Comparison of ENCODE assay signal across 8 mouse cellular contexts in the genomic region with DNA sequence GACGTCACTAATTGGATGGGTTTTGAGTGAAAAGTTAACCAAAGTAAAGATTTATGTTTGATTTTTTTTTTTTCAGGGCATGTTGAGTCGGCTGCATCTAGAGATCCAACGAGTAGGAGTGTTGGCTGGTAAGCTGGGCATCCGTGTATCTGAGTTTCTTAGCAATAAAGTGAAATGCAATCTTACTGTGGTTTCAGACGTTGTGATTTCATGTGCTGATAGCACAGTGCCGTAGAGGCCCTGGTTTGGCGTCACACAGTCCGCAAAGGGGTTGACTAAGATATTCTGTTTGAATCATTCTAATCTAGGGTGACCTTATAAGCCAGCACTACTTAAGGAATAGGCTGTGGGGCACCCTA. TPM values are rescaled to one million over a fixed set of nuclear protein-coding genes. Genes with fewer than 3 reads are reported as not detected.
DNase-seq lines count a peak whose midpoint lies in the region; ATAC-seq and TF ChIP-seq lines count a peak whose summit lies in the region.

No protein-coding gene starts in this region.

- intact Hi-C loops in heart, postnatal 36 days (cut with DNase I): no loop called here
- intact Hi-C loops in left cerebral cortex, postnatal 4 days (cut with DNase I): no loop called here

- peak overlapping the region; percentile 97 for H3K4me2 ChIP-seq in heart, embryonic 14.5 days (ENCODE audit: low read length)
- H3K4me2 ChIP-seq in forebrain, embryonic 15.5 days (replicated peaks): peak overlapping the region; percentile 71

- peaks cover 21% of the 10 kb centered on the region for H3K36me3 ChIP-seq in heart, embryonic 14.5 days (ENCODE audit: control insufficient read depth, insufficient read depth, low read length)
- H3K36me3 ChIP-seq in E14TG2a.4 (ENCODE audit: insufficient read depth, low read length) (peaks cover 60% of the 10 kb centered on the region), macrophage (ENCODE audit: inconsistent target) (no peaks in the 10 kb centered on the region)
- H3K36me3 ChIP-seq in forebrain, embryonic 15.5 days: no peaks in the 10 kb centered on the region

- H3K4me3 ChIP-seq in heart, embryonic 14.5 days (ENCODE audit: control insufficient read depth in 1 of 2, insufficient read depth in 1 of 2, low read depth in 1 of 2, low read length in 2 of 2): peak overlapping the region; percentile 71 to 83
- peak overlapping the region; percentile 96 for H3K4me3 ChIP-seq in E14TG2a.4 (replicated peaks; ENCODE audit: low read length)
- H3K4me3 ChIP-seq in forebrain, embryonic 15.5 days: peak overlapping the region; percentile 93
- H3K4me3 ChIP-seq in macrophage (ENCODE audit: inconsistent target): peak overlapping the region; percentile 82

- no peak for TF ChIP-seq CTCF in E14TG2a.4 (conservative IDR thresholded peaks at IDR 0.05; ENCODE audit: low read length)

- peak overlapping the region; percentile 88 for H3K9ac ChIP-seq in heart, embryonic 14.5 days (ENCODE audit: low read length)
- peak overlapping the region; percentile 59 for H3K9ac ChIP-seq in forebrain, embryonic 15.5 days (replicated peaks)

- 0% methylated on average over 8 of the region's 8 CpGs for WGBS in heart, embryonic 14.5 days
- WGBS in forebrain, embryonic 15.5 days: under 1% methylated on average over 8 of the region's 8 CpGs
- 5% methylated on average over 8 of the region's 8 CpGs for WGBS in macrophage (ENCODE audit: missing documents)

- no peak for DNase-seq in heart, postnatal 36 days
- DNase-seq in gastrocnemius, postnatal 25 days: no peak
- DNase-seq in left cerebral cortex, postnatal 4 days: no peak
- DNase-seq in urinary bladder, postnatal 36 days (ENCODE audit: low spot score in 2 of 2): no peak

- H3K9me3 ChIP-seq in heart, embryonic 14.5 days (ENCODE audit: control insufficient read depth, low read length): no peaks in the 10 kb centered on the region
- H3K9me3 ChIP-seq in E14TG2a.4 (ENCODE audit: low read length): no peaks in the 10 kb centered on the region
- H3K9me3 ChIP-seq in forebrain, embryonic 15.5 days: no peaks in the 10 kb centered on the region

- peaks cover 25 to 48% of the 10 kb centered on the region in 2 experiments for H3K4me1 ChIP-seq in heart, embryonic 14.5 days (ENCODE audit: control insufficient read depth in 2 of 2, insufficient read depth in 2 of 2, low read length in 2 of 2)
- H3K4me1 ChIP-seq in E14TG2a.4 (replicated peaks; ENCODE audit: low read depth, low read length): peaks cover 66% of the 10 kb centered on the region
- H3K4me1 ChIP-seq in forebrain, embryonic 15.5 days: peaks cover 64% of the 10 kb centered on the region

- peaks cover 61% of the 10 kb centered on the region for H3K79me2 ChIP-seq in macrophage (ENCODE audit: inconsistent target)

- no peak for ATAC-seq in heart, embryonic 14.5 days (ENCODE audit: insufficient number of reproducible peaks, insufficient read depth, low FRiP score, low read depth)
- no peak for ATAC-seq in forebrain, embryonic 15.5 days (replicated peaks)

- peak overlapping the region; percentile 80 to 92 for H3K27ac ChIP-seq in heart, embryonic 14.5 days (replicated peaks in 1 of 2; ENCODE audit: control insufficient read depth in 1 of 2, insufficient read depth in 1 of 2, low read depth in 2 of 2, low read length in 2 of 2)
- H3K27ac ChIP-seq in forebrain, embryonic 15.5 days (replicated peaks): peak overlapping the region; percentile 83
- H3K27ac ChIP-seq in macrophage: peak overlapping the region; percentile 69

- H3K27me3 ChIP-seq in heart, embryonic 14.5 days (ENCODE audit: control insufficient read depth, insufficient read depth, low read length): no peaks in the 10 kb centered on the region
- no peaks in the 10 kb centered on the region for H3K27me3 ChIP-seq in E14TG2a.4 (ENCODE audit: insufficient read depth, low read length)
- no peaks in the 10 kb centered on the region for H3K27me3 ChIP-seq in forebrain, embryonic 15.5 days

RNA-seq across cellular contexts. Expression of a gene that starts 0.8 kb away (rescaled TPM):
- polyA plus RNA-seq in heart, embryonic 14.5 days (2014; fragmentation: Nextera tagmentation; extraction: Ambion mirVana): 68.8 and 74.4 TPM in 2 replicates
- 10 to 100 TPM; 45.7 to 51.6 TPM for total RNA-seq in heart, postnatal 36 days (2021)
- 107 and 112 TPM in 2 replicates for polyA plus RNA-seq in forebrain, embryonic 15.5 days (2015; fragmentation: Nextera tagmentation; extraction: Ambion mirVana)
- 100 to 1,000 TPM; 173 to 419 (median 321) TPM for total RNA-seq in macrophage (2018; cell fraction: chromatin; rRNA removed)
- 10 to 100 TPM; 30.1 to 57.9 (median 41.2) TPM for total RNA-seq in macrophage (2018; cell fraction: cytosol; rRNA removed)
- total RNA-seq in macrophage (2018; cell fraction: nucleus; rRNA removed): 100 to 1,000 TPM in 19 of 26 experiments, 10 to 100 TPM in 7; 69.3 to 237 (median 137) TPM
- 42.9 to 61.3 TPM (median 48.4 TPM) in 3 replicates for polyA plus RNA-seq in macrophage (2018)
- total RNA-seq in gastrocnemius, postnatal 25 days (2021): 10 to 100 TPM; 33.2 to 36.7 TPM
- 100 to 1,000 TPM; 166 to 172 TPM for total RNA-seq in left cerebral cortex, postnatal 4 days (2021)

RNA-seq across cellular contexts. Expression of a gene that starts 5.5 kb away (rescaled TPM):
- 1.7 and 1.9 TPM in 2 replicates for polyA plus RNA-seq in heart, embryonic 14.5 days (2014; fragmentation: Nextera tagmentation; extraction: Ambion mirVana)
- total RNA-seq in heart, postnatal 36 days (2021): not detected
- polyA plus RNA-seq in forebrain, embryonic 15.5 days (2015; fragmentation: Nextera tagmentation; extraction: Ambion mirVana): 5.7 and 6.6 TPM in 2 replicates
- total RNA-seq in macrophage (2018; cell fraction: chromatin; rRNA removed): 1 to 10 TPM in 15 of 26 experiments, under 1 TPM in 6, not detected in 5; 0.63 to 4.8 (median 2.2) TPM
- under 1 TPM in 6 of 26 experiments, not detected in 20; 0.05 to 0.23 (median 0.14) TPM for total RNA-seq in macrophage (2018; cell fraction: cytosol; rRNA removed)
- 1 to 10 TPM in 10 of 26 experiments, under 1 TPM in 13, not detected in 3; 0.52 to 1.9 (median 0.94) TPM for total RNA-seq in macrophage (2018; cell fraction: nucleus; rRNA removed)
- not detected in 3 replicates for polyA plus RNA-seq in macrophage (2018)
- total RNA-seq in gastrocnemius, postnatal 25 days (2021): under 1 TPM in 1 of 2 experiments, not detected in 1; 0.23 TPM
- total RNA-seq in left cerebral cortex, postnatal 4 days (2021): 10 to 100 TPM; 12.2 to 12.5 TPM

RNA-seq across cellular contexts. Expression of a gene that starts 21.1 kb away (rescaled TPM):
- 16.8 and 18.0 TPM in 2 replicates for polyA plus RNA-seq in heart, embryonic 14.5 days (2014; fragmentation: Nextera tagmentation; extraction: Ambion mirVana)
- 10 to 100 TPM; 45.4 to 45.6 TPM for total RNA-seq in heart, postnatal 36 days (2021)
- 17.1 and 22.9 TPM in 2 replicates for polyA plus RNA-seq in forebrain, embryonic 15.5 days (2015; fragmentation: Nextera tagmentation; extraction: Ambion mirVana)
- total RNA-seq in macrophage (2018; cell fraction: chromatin; rRNA removed): 100 to 1,000 TPM in 13 of 26 experiments, 10 to 100 TPM in 13; 25.1 to 158 (median 102) TPM
- total RNA-seq in macrophage (2018; cell fraction: cytosol; rRNA removed): 10 to 100 TPM in 25 of 26 experiments, 1 to 10 TPM in 1; 7.6 to 34.1 (median 18.5) TPM
- 100 to 1,000 TPM in 7 of 26 experiments, 10 to 100 TPM in 19; 18.4 to 169 (median 80.3) TPM for total RNA-seq in macrophage (2018; cell fraction: nucleus; rRNA removed)
- polyA plus RNA-seq in macrophage (2018): 9.7 to 18.0 TPM (median 16.3 TPM) in 3 replicates
- 10 to 100 TPM; 20.2 to 21.1 TPM for total RNA-seq in gastrocnemius, postnatal 25 days (2021)
- total RNA-seq in left cerebral cortex, postnatal 4 days (2021): 10 to 100 TPM; 75.0 to 91.3 TPM

RNA-seq across cellular contexts. Expression of a gene that starts 40.1 kb away (rescaled TPM):
- 0.26 and 0.62 TPM in 2 replicates for polyA plus RNA-seq in heart, embryonic 14.5 days (2014; fragmentation: Nextera tagmentation; extraction: Ambion mirVana)
- total RNA-seq in heart, postnatal 36 days (2021): under 1 TPM; 0.11 to 0.14 TPM
- polyA plus RNA-seq in forebrain, embryonic 15.5 days (2015; fragmentation: Nextera tagmentation; extraction: Ambion mirVana): 25.6 and 26.4 TPM in 2 replicates
- 1 to 10 TPM in 1 of 26 experiments, under 1 TPM in 10, not detected in 15; 0.09 to 1.2 (median 0.42) TPM for total RNA-seq in macrophage (2018; cell fraction: chromatin; rRNA removed)
- under 1 TPM in 3 of 26 experiments, not detected in 23; 0.03 to 0.05 (median 0.04) TPM for total RNA-seq in macrophage (2018; cell fraction: cytosol; rRNA removed)
- total RNA-seq in macrophage (2018; cell fraction: nucleus; rRNA removed): under 1 TPM in 7 of 26 experiments, not detected in 19; 0.06 to 0.21 (median 0.15) TPM
- not detected in 3 replicates for polyA plus RNA-seq in macrophage (2018)
- under 1 TPM; 0.10 to 0.11 TPM for total RNA-seq in gastrocnemius, postnatal 25 days (2021)
- 100 to 1,000 TPM; 158 to 180 TPM for total RNA-seq in left cerebral cortex, postnatal 4 days (2021)

RNA-seq across cellular contexts. Expression of a gene that starts 49.7 kb away (rescaled TPM):
- polyA plus RNA-seq in heart, embryonic 14.5 days (2014; fragmentation: Nextera tagmentation; extraction: Ambion mirVana): 15.2 and 17.5 TPM in 2 replicates
- 1 to 10 TPM; 8.1 to 9.0 TPM for total RNA-seq in heart, postnatal 36 days (2021)
- 35.2 and 36.4 TPM in 2 replicates for polyA plus RNA-seq in forebrain, embryonic 15.5 days (2015; fragmentation: Nextera tagmentation; extraction: Ambion mirVana)
- total RNA-seq in macrophage (2018; cell fraction: chromatin; rRNA removed): 10 to 100 TPM in 20 of 26 experiments, 1 to 10 TPM in 6; 4.1 to 47.2 (median 23.0) TPM
- total RNA-seq in macrophage (2018; cell fraction: cytosol; rRNA removed): 10 to 100 TPM in 7 of 26 experiments, 1 to 10 TPM in 19; 1.7 to 14.0 (median 8.5) TPM
- total RNA-seq in macrophage (2018; cell fraction: nucleus; rRNA removed): 10 to 100 TPM in 16 of 26 experiments, 1 to 10 TPM in 10; 3.9 to 36.4 (median 12.4) TPM
- polyA plus RNA-seq in macrophage (2018): 10.9 to 13.2 TPM (median 11.6 TPM) in 3 replicates
- total RNA-seq in gastrocnemius, postnatal 25 days (2021): 10 to 100 TPM; 10.5 to 11.7 TPM
- 10 to 100 TPM; 33.4 to 39.1 TPM for total RNA-seq in left cerebral cortex, postnatal 4 days (2021)

Comparison
In these comparisons a context has a peak if more than half of its experiments do, and no peak if none do; other contexts are left out.
1. RNA of a gene that starts 5.5 kb away (total RNA-seq): 12.2 to 12.5 TPM in left cerebral cortex, postnatal 4 days; 0.23 TPM in gastrocnemius, postnatal 25 days and not detected in heart, postnatal 36 days; every median in the first group is over 10 times any median in the second.
2. Peak in every context shown above with its lines, with median percentiles within 50 percentile points of each other: H3K27ac ChIP-seq and H3K4me3 ChIP-seq.